Mouse (Mus musculus): ENCODE measurements at regions not wholly inside any gene's neighbourhood (a gene's known extent, or its start where the extent isn't known, plus 50 kb on each side); places are given as distances from the start of the nearest gene placed in this dataset.

GRCm38 (mm10) chr3:100394911-100395604, 94.1 kb downstream of the Tent5c start:
- TF ChIP-seq POLR2AphosphoS2 (IDR thresholded peaks at IDR 0.05; ENCODE audit: insufficient read length, low read depth) (no peak), MYOG (IDR thresholded peaks at IDR 0.05; ENCODE audit: control insufficient read depth in 1 of 3, insufficient read depth in 1 of 3, insufficient read length in 2 of 3, low read depth in 2 of 3) (no peak), MAX (IDR thresholded peaks at IDR 0.05; ENCODE audit: low read depth) (no peak), POLR2A (IDR thresholded peaks at IDR 0.05; ENCODE audit: insufficient read length, low read depth) (no peak), USF1 (IDR thresholded peaks at IDR 0.05; ENCODE audit: low read depth) (no peak), CEBPB (IDR thresholded peaks at IDR 0.05; ENCODE audit: insufficient read depth, poor library complexity, severe bottlenecking) (no peak), REST (IDR thresholded peaks at IDR 0.05; ENCODE audit: insufficient read depth, insufficient read length) (no peak), MYOD1 (IDR thresholded peaks at IDR 0.05; ENCODE audit: control insufficient read depth in 1 of 3, insufficient read length in 2 of 3, low read depth in 2 of 3) (no peak), TCF12 (IDR thresholded peaks at IDR 0.05; ENCODE audit: insufficient read depth, poor library complexity, severe bottlenecking) (no peak)

Measured in myocyte (in vitro differentiated cells).